Mouse (Mus musculus): ENCODE data around the gene Olfr48. TPM values are rescaled to one million over a fixed set of nuclear protein-coding genes. Genes with fewer than 3 reads are reported as not detected.

The Olfr48 gene
- not detected for total RNA-seq (2023)

GRCm38 (mm10) chr2:89848105-89848504 is at the start of gene Olfr48:
TSS of gene Olfr48 (minus strand) at chr2:89848205.

GRCm38 (mm10) chr2:89878137-89878536 is 30.1 kb upstream of the Olfr48 start, which contains the start of gene Olfr1257:
TSS of gene Olfr1257 (plus strand) at chr2:89878437.

GRCm38 (mm10) chr2:89841455-89841854 is 6.5 kb downstream of the Olfr48 start, which contains the start of gene Olfr1256:
TSS of gene Olfr1256 (minus strand) at chr2:89841555.

GRCm38 (mm10) chr2:89811751-89812150 is 36.3 kb downstream of the Olfr48 start, which contains the start of gene Olfr1255:
TSS of gene Olfr1255 (plus strand) at chr2:89812051.

GRCm38 (mm10) chr2:89793519-89793918 is 54.5 kb downstream of the Olfr48 start, which contains the start of gene Olfr1254:
TSS of gene Olfr1254 (minus strand) at chr2:89793619.

Other genes with a start within 250 kb of the Olfr48 start
- under 1 TPM; 0.10 to 0.15 TPM for gene Olfr1247, start 234.1 kb downstream of the Olfr48 start, total RNA-seq (2023)
- gene Olfr1248, start 230.0 kb downstream of the Olfr48 start, total RNA-seq (2023), result not detected
- not detected for gene Olfr1249, start 213.2 kb downstream of the Olfr48 start, total RNA-seq (2023)
- gene Olfr1250, start 186.7 kb downstream of the Olfr48 start, total RNA-seq (2023), result not detected
- not detected for gene Olfr1251, start 176.3 kb downstream of the Olfr48 start, total RNA-seq (2023)
- gene Olfr1252, start 123.2 kb downstream of the Olfr48 start, total RNA-seq (2023), result not detected
- gene Olfr1253, start 91.1 kb downstream of the Olfr48 start, total RNA-seq (2023), result not detected
- not detected for gene Olfr1254, start 54.6 kb downstream of the Olfr48 start, total RNA-seq (2023)
- not detected for gene Olfr1255, start 36.2 kb downstream of the Olfr48 start, total RNA-seq (2023)
- gene Olfr1256, start 6.7 kb downstream of the Olfr48 start, total RNA-seq (2023), result not detected
- not detected for gene Olfr1257, start 30.2 kb upstream of the Olfr48 start, total RNA-seq (2023)
- not detected for gene Olfr1258, start 79.1 kb upstream of the Olfr48 start, total RNA-seq (2023)
- not detected for gene Olfr1259, start 100.5 kb upstream of the Olfr48 start, total RNA-seq (2023)
- gene Olfr1260, start 126.1 kb upstream of the Olfr48 start, total RNA-seq (2023), result not detected
- gene Olfr1261, start 143.0 kb upstream of the Olfr48 start, total RNA-seq (2023), result not detected
- not detected for gene Olfr1262, start 151.9 kb upstream of the Olfr48 start, total RNA-seq (2023)
- gene Olfr1263, start 163.9 kb upstream of the Olfr48 start, total RNA-seq (2023), result not detected
- not detected for gene Olfr1264, start 177.4 kb upstream of the Olfr48 start, total RNA-seq (2023)
- not detected for gene Olfr1265, start 187.1 kb upstream of the Olfr48 start, total RNA-seq (2023)
- gene Olfr140, start 215.4 kb upstream of the Olfr48 start, total RNA-seq (2023), result not detected